Mouse (Mus musculus): ENCODE measurements at regions not wholly inside any gene's neighbourhood (a gene's known extent, or its start where the extent isn't known, plus 50 kb on each side); places are given as distances from the start of the nearest gene placed in this dataset.
A peak's percentile ranks its signal among the peaks of the same experiment; 100 is the strongest.

DNA sequence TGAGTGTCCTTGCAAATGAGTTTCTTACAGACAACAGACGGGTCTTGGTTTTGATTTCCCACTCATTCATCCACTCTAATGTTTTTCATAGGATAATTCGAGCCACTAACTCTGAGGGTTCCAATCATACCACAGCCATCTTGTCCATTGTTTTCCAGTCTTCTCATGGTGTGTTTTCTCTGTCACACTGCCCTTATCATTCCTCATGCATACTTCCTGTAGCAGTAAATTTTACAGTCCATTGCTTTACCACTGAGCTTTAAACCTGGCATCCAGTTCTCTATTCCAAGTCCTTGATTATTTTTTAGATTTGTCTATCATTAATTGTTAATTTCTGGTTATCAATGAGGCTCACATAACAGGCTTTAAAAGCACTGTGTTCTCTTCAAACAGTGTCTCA lies 290.0 kb upstream of the Nrsn1 start:
- no peak for DNase-seq (ENCODE audit: extremely low spot score)

- no peak for DNase-seq (ENCODE audit: extremely low spot score)
Observed at GRCm38 (mm10) chr13:25554962-25555361, 284.7 kb upstream of the Nrsn1 start.

DNA sequence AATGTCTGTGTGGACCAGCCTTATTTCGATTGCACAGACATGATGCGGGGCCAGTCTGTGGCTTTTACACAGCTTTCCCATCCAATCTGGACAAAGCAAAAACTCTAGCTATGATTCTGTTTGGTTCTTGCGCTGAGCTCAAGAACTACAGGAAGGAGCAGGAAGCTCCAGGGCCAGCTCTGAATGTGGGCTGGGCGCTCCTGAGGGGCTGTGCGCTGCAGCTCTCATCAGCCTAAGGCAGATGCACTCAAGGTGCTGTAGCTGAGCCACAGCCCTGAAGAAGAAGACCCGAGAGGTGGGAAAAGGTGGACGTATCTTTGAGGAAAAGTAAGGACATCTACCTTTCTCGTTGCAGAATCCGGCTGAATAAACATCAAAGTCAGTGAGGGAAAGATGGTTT lies 278.2 kb upstream of the Nrsn1 start:
- DNase-seq (ENCODE audit: extremely low spot score), result no peak

DNA sequence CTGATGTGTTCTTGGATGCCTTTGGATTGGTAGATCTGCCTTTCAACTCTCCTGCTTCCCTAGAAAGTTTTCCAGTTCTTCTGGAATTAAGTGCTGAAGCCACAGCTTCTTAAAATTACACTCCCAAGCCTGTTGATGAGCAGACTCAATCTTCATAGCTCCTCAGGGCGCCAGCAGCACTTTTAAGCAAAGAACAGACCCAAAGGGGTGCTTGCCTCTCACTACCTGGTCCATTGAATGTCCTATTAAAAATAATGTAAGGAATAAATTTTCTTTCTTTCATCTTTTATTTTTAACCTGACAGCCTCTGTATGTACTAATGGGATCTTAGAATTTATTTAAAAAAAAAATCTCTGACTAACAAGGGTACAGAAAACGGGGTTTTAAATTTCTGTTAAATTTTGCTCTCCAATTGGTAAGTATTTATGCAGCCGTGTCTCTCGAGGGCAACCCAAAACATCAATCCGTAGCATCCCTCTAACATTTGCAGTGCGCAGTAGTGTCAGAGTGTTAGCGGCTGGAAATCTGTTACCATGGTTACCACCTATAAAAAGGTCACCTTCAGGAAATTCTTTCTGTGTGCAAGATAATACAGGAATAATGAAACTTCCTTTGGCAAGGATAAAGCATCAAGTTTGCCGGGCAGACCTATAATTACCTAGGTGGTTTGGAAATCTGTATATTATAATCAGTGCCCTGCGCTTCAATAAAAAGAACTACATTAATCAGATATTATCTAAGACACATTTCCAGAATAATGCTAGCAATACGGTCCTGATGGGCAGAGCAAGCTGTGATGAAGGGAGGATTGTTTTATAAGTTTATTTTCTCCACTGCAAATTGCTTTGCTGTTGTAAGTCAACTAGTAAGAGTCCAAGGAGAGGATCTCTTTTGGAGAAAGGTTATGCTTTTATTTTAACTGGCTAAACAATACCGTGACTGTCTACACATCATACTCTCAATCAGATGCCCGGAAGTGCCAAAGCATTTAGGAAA lies 277.1 kb upstream of the Nrsn1 start:
- DNase-seq (ENCODE audit: extremely low spot score), result no peak

DNA sequence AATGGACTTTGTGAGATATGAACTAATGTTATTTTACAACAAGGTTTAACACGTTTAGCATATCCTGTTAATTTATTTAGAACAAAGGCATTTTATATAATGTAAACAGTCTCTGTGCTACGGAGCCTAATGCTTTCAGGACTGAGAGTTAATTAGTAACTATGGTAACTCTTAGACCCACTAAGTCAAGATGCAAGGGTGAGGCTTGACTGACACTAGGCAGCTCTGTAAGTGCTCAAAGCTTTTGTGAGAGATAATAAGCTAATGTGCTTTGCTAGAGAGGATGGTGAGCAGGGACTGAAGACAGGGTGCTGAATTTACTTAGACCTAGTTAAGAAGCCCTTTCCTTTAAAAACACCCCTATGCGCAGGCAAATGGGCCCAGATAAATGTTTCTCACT lies 253.8 kb upstream of the Nrsn1 start:
- DNase-seq (ENCODE audit: extremely low spot score), result peak; percentile 11

DNA sequence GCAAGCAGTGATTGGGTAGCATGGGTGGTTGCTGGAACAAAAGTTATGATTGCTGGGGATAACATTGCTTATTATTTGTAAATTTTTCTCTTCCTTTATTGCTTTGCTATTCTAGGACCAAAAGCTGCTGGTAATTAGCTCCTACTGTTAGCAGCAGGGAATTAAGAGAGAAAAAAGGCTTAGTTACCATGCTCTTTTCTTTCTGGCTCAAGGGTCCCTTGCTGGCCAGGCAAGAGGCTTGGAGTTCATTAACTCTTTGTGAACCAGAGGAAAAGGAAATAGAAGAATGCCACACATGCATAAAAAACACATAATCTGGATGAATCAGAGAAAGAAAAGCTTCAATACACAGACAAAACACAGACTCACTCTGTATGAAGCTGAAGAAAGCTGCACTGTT lies 237.1 kb upstream of the Nrsn1 start:
- no peak for DNase-seq (ENCODE audit: extremely low spot score)

DNA sequence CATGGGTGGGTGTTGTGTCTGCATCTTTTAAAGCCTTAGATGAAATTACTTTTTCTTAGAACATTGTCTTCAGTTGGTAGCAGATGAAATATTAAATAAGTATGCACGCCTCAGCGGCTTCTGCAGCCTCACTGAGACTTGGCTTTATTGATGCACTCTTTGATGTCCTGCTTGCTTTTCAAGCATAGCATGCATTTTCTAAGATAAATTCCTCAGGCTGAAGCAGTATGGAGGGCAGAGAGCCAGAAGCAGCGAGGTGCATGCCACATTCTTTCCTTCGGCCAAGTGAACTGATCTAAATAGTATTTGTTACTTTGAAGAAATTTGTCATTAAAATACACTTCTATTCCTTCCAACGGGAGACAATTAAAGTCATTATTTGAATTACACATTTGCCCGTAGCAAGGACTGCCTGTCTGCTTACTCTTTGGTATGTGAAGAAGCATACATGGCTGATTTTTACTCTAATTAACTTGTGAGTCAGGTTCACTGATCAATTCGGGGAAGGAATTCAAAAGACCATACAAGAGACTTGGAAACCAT lies 224.3 kb upstream of the Nrsn1 start:
- no peak for DNase-seq (ENCODE audit: extremely low spot score)

GRCm38 (mm10) chr13:25490036-25490435 lies 219.7 kb upstream of the Nrsn1 start:
- DNase-seq (ENCODE audit: extremely low spot score), result no peak

DNA sequence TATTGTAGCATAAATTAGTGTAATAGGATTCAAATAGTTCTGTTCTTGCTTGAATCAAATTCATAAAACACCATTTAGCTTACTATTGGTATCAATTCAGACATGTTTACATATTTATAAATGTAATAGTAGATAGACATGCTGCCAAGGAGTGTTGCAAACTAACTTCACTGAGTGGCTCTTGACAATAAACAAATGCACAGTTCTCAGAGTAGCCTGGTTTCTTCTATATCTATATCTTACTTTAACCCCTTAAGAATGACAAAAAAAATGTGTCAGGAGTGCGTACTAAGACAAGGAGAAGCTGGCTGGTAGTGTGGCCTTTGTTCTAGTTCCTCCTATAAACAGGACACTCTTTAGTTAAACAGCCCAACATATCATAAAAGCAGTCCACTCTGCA lies 213.0 kb upstream of the Nrsn1 start:
- DNase-seq (ENCODE audit: extremely low spot score), result no peak

DNA sequence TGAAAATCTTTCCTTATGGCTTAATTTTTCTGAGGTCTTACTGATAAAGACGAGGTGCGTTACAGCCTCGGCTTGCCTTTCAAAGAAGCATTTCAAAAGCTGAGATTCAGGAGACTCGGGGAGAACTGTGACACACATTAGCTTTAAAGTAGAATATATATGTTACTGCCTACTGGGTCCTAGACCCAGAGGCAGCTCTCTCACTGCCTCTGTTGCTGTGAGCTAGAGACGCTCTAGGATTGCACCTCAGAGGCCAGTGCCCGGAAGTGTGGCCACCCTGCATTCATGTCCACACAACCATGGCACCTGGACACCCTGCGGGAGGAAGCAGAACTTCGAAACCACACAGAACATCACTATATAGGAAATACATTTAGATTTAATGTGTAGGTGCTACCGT lies 181.6 kb upstream of the Nrsn1 start:
- DNase-seq (ENCODE audit: extremely low spot score), result no peak

DNA sequence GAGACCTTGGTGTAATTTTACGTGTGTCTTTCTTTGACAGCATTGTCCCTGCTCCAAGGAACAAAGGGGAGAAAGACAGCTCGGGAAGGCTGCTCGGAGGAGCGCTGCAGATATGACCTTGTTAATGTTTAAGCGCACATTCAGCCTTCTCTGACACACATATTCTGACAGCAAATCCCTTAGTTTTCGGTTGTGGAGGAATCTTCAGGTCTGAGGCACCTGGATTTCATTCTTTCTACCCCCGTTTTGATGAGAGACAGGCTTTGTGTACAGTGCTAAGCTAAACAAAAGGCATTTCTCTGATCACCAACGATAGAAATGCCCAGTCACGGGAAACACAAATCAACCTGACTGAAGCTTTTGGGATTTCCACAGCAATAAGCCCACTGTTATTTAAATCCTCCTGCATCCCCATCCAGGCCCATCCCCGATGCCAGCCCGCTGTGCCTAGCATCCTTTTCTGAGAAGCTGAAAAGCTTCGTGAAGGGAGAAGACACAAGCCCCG lies 181.1 kb upstream of the Nrsn1 start:
- no peak for DNase-seq (ENCODE audit: extremely low spot score)

DNA sequence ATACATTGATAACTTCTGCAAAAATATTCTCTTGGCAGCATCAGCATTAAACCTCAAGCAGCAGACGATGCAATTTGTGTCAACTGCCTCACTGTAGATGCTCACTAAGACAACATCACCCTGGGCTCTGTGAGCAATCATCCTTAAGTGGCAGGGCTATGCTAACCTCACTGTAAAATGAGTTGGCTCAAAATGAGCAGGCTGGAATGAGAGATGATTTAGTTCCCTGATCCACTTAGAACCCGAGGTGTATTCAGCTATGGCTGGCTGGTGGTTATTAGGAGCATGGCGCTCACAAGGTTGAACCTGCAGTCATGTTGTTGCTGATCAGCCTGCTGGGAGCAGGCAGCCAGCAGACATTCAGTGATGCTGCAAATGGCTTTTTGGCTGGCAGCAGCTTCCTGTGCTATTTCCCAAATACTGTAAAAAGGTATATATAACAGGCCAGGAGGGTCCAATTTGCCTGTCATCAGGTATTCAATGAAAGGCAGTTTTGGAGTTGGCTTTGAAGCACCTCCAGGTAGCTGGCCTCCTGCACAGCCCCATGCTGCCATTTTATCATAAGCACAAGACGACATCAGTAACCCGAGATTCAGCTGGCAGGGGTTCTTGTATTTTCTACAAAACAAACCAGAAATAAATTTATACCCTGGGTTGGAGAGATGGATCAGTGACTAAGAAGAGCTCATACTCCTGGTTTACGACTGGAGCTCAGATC lies 159.6 kb upstream of the Nrsn1 start:
- no peak for DNase-seq (ENCODE audit: extremely low spot score)

DNA sequence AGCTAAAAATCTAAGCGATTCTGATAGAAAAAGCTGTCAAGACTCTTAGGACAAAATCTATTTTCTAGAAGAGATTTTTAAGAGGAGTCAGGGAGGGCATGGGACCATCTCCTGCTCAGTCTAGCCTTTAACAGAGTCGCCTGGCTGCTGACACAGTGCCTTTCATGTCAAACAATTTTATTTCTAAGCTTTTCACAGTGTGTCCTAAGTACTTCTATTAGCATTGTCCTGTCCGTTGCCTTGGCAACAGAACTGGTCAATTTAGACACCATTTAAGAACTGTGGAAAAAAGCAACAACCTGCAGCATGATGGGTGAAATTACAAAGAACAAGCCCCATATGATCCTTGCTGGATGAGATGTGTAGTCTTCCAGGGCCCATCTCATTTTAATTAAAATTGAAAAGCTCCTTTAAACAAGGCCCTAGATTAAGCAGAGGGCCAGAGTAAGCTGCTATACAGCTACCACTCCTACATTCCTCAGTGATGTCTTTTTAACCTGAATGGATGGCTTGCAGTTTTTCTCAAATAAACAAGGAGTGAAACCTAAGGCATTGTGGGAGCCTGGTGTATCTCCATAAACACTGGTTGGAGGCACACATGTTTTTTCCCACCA lies 133.0 kb upstream of the Nrsn1 start:
- DNase-seq (ENCODE audit: extremely low spot score), result peak; percentile 27

DNA sequence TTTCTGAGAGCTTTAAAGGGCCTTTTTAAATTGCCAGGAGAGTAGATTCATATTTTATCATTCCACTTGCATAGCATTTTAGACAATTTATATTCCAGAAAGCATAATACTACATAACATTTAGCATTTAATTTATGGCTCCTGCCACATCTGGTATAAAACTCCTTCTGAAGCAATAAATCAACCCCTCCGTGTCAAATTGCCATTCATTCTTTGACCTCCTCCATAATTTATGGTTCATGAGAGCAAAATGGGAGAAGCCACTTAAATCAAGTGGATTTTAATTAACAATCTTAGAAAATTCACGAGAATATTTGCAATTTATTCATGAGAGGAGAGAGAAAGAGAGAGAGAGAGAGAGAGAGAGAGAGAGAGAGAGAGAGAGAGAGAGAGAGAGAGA lies 132.4 kb upstream of the Nrsn1 start:
- peak; percentile 16 for DNase-seq (ENCODE audit: extremely low spot score)

DNA sequence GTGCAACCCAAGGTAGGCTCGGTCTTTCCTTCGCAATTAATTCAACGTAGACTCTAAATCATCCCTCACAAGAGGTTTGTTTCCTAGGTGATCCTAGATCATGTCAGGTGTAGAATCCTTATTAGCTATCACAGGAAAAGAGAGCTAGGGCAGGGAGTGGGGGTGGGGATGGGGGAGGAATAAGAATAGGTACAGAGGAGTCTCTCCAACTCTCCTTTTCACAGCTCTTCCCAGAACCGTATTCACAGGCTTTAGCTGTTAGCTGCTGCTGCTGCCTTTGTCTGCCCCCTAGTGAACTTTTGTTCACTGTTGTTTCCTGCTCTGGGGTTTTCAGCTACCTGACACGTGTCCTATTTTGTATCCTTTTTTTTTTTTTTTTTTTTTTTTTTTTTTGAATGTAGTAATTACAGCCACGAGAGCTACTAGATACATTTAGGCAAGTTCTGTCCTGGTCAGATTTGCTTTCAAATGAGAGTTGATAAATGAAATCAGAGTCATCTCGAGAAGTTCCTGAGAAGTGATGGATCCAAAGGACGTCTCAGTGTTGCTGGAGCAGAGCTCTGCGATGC lies 131.7 kb upstream of the Nrsn1 start:
- peak; percentile 26 for DNase-seq (ENCODE audit: extremely low spot score)

DNA sequence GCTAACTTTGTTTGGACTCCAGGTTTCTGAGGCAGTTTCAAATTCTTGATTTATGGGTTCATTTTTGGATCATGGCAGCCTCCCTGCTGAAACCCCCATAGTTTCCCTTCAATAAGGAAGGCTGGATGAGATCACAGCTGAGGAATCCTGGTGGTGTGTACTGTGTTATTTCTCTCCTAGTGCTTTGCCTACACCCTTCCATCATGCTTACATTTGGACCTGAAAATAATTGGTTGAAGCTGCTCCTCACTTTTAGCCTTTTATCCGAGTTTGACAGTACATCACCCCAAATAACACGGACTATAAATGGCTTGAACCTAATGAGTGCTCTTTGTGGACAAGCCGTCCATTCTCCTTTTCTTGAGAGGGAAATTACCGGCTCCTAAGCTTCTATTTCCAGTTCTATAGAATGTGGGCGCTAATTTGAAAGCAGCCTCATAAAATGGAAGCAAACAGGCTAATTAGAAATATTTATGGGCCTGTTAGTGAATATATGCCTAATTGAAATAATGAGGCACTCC lies 122.5 kb upstream of the Nrsn1 start:
- no peak for DNase-seq (ENCODE audit: extremely low spot score)

DNA sequence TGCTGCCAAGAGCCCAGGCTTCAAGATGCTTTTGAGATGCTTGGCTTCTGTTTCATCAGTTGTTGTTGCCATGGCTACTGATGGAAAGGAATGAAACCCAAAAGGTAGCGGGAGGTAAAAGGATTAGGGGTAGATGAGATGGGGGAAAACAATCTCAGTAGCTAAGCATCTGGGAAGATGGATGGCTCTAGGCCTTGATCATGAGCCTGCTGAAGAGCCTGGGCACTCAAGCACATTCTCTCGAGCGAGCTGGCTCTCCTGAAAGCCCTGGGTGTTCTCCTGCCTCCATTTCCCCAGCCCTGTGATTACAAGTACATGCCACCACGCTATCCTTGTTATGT lies 92.3 kb upstream of the Nrsn1 start:
- DNase-seq (ENCODE audit: extremely low spot score), result no peak

DNA sequence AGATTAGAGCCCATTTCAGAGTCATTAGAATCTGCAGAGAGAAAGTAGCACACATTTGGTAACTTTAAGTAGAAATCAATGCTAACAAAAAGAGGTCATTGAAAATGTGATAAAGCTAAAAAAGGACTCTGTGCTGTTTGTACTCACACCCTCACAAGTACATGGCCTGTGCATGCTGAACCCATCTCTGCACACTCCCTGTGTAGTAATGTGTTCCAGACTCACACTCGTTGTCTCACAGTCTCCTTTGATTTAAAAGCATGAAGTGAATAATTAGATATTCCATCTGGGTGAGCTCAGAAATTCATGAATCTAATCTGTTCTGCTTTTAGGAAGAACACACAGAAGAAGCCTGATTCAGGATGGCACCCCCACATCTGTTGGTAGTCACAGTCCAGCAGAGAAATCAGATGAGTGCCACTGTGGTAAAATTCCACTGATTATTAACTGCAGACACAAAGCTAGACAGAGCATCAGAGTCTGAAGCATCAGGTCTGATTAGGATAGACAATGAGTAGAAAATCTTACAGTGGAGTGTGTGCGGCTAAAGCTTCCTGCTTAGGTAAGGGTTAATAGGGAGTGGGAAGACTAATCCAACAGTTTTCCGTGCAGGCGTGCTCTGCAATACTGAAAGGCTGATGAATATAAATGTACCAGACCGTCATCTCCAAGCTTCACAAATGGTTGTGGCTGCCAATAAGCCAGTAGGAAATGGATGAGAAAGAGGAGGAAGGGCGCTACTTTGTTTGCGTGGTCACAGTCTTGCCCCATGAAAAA lies 91.7 kb upstream of the Nrsn1 start:
- no peak for DNase-seq (ENCODE audit: extremely low spot score)

GRCm38 (mm10) chr13:25347558-25347957 lies 77.3 kb upstream of the Nrsn1 start:
- peak; percentile 13 for DNase-seq (ENCODE audit: extremely low spot score)

DNA sequence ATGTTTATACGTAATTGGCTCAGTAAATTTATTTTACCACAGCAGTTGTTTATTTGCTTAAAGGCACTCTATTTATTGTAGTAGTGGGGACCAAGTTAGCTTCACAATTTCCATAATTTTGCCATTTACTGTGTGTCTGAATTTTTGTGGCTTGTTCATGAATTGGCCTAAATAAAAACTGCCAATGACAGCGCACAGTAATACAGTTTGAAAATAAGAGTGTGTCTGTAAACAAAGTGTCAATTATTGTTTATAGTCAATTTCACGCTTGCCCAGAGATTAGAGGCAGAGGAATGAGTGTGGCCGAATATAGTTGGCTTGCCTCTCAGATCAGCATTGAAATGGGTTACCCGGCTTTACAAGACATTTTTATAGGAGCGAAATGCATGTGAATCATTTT lies 73.0 kb upstream of the Nrsn1 start:
- no peak for DNase-seq (ENCODE audit: extremely low spot score)

DNA sequence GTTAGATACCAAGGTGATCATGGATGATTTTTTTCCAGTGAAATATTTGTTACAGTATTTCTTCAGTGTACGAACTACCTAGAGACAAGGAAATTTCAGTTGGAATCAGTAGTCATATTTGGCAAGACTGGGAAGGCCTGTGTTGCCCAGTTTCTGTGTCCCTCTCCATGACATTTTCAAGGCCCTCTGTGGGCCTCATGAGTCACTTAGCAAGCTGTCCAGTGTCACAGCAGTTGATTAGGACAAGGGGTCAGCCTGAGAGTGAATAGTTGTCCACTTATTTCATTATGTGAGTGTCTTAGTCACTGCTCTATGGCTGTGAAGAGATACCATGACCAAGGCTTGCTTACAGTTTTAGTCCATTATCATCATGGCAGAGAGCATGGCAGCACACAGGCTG lies 71.5 kb upstream of the Nrsn1 start:
- no peak for DNase-seq (ENCODE audit: extremely low spot score)
